Mouse (Mus musculus): Measurements from ENCODE around the gene Zfp36l2. TPM values are rescaled to one million over a fixed set of nuclear protein-coding genes. Genes with fewer than 3 reads are reported as not detected.
"Not testable (repeated sequence)": the region's sequence is repeated elsewhere in the genome, so short reads cannot be mapped to it uniquely, and the experiment has no call there.

Zfp36l2 gene
- polyA plus RNA-seq, 1 experiment from 2014 or later, result 4.2 TPM

- no peak overlapping the region; the same call in 1 of the 2 replicates for H3K9ac ChIP-seq (ENCODE audit: low read depth, low read length)
Measured at GRCm38 (mm10) chr17:84189127-84189854, 1.5 kb upstream of the Zfp36l2 start.

GRCm38 (mm10) chr17:84188374-84188961, 721 bp upstream of the Zfp36l2 start:
- Histone ChIP-seq H3K4me1 (ENCODE audit: control insufficient read depth, insufficient read depth, low read depth, low read length) (peaks cover 17% of the 10 kb centered on the region), H3K9me3 (ENCODE audit: control insufficient read depth, low read length) (no peaks in the 10 kb centered on the region), H3K36me3 (ENCODE audit: control insufficient read depth, insufficient read depth, low read length) (no peaks in the 10 kb centered on the region), H3K27me3 (replicated peaks; ENCODE audit: control insufficient read depth, insufficient read depth, low read length) (peaks cover 8% of the 10 kb centered on the region), H3K4me3 (ENCODE audit: low read length) (peak overlapping the region; percentile 45), H3K9ac (ENCODE audit: low read depth, low read length) (peak overlapping the region; percentile 57), H3K27ac (ENCODE audit: low read depth, low read length) (peak overlapping the region; percentile 89), H3K4me2 (ENCODE audit: low read length) (peak overlapping the region; percentile 94)
- peak; percentile 83 for ATAC-seq
- 3% methylated on average over 37 of the region's 38 CpGs for WGBS

More at GRCm38 (mm10) chr17:84189127-84189854, 1.5 kb upstream of the Zfp36l2 start:
- Histone ChIP-seq H3K4me3 (ENCODE audit: low read length) (no peak overlapping the region), H3K4me2 (ENCODE audit: low read length) (peak overlapping the region; percentile 94), H3K4me1 (ENCODE audit: control insufficient read depth, insufficient read depth, low read depth, low read length) (peaks cover 17% of the 10 kb centered on the region), H3K27me3 (replicated peaks; ENCODE audit: control insufficient read depth, insufficient read depth, low read length) (peaks cover 8% of the 10 kb centered on the region), H3K36me3 (ENCODE audit: control insufficient read depth, insufficient read depth, low read length) (no peaks in the 10 kb centered on the region), H3K9me3 (ENCODE audit: control insufficient read depth, low read length) (no peaks in the 10 kb centered on the region), H3K27ac (ENCODE audit: low read depth, low read length) (peak overlapping the region; percentile 89)
- 81% methylated on average over 5 of the region's 5 CpGs for WGBS
- ATAC-seq, result no peak

GRCm38 (mm10) chr17:84187264-84187663, 483 bp downstream of the Zfp36l2 start:
- not testable (repeated sequence) for H3K9me3 ChIP-seq (ENCODE audit: control insufficient read depth, low read length); H3K36me3 ChIP-seq (ENCODE audit: control insufficient read depth, insufficient read depth, low read length); H3K27me3 ChIP-seq (replicated peaks; ENCODE audit: control insufficient read depth, insufficient read depth, low read length)
- peak overlapping the region; percentile 82 for H3K27ac ChIP-seq (ENCODE audit: low read depth, low read length)
- peak overlapping the region; percentile 94 for H3K4me2 ChIP-seq (ENCODE audit: low read length)
- WGBS, result 0% methylated on average over 10 of the region's 37 CpGs
- peak overlapping the region; percentile 47 for H3K4me3 ChIP-seq (ENCODE audit: low read length)
- peak; percentile 35 for ATAC-seq
- H3K4me1 ChIP-seq (ENCODE audit: control insufficient read depth, insufficient read depth, low read depth, low read length), result peaks cover 17% of the 10 kb centered on the region
- peak overlapping the region; percentile 72 for H3K9ac ChIP-seq (ENCODE audit: low read depth, low read length)

- H3K27ac ChIP-seq (ENCODE audit: low read depth, low read length), result peak overlapping the region; percentile 82
- H3K36me3 ChIP-seq (ENCODE audit: control insufficient read depth, insufficient read depth, low read length), result no peaks in the 10 kb centered on the region
- ATAC-seq, result no peak
- peaks cover 8% of the 10 kb centered on the region for H3K27me3 ChIP-seq (replicated peaks; ENCODE audit: control insufficient read depth, insufficient read depth, low read length)
- H3K9ac ChIP-seq (ENCODE audit: low read depth, low read length), result peak overlapping the region; percentile 72
- peak overlapping the region; percentile 49 for H3K4me2 ChIP-seq (ENCODE audit: low read length)
- peaks cover 17% of the 10 kb centered on the region for H3K4me1 ChIP-seq (ENCODE audit: control insufficient read depth, insufficient read depth, low read depth, low read length)
- 1% methylated on average over 66 of the region's 80 CpGs for WGBS
- peak overlapping the region; percentile 47 for H3K4me3 ChIP-seq (ENCODE audit: low read length)
- no peaks in the 10 kb centered on the region for H3K9me3 ChIP-seq (ENCODE audit: control insufficient read depth, low read length)
Measured at GRCm38 (mm10) chr17:84186451-84187202, 1.1 kb downstream of the Zfp36l2 start.

GRCm38 (mm10) chr17:84185581-84186450, 1.9 kb downstream of the Zfp36l2 start:
- H3K9ac ChIP-seq (ENCODE audit: low read depth, low read length), result peak overlapping the region; percentile 72
- peak overlapping the region; percentile 47 for H3K4me3 ChIP-seq (ENCODE audit: low read length)
- H3K4me1 ChIP-seq (ENCODE audit: control insufficient read depth, insufficient read depth, low read depth, low read length), result peaks cover 17% of the 10 kb centered on the region
- peak overlapping the region; percentile 49 for H3K4me2 ChIP-seq (ENCODE audit: low read length)
- WGBS, result under 1% methylated on average over 100 of the region's 108 CpGs
- H3K36me3 ChIP-seq (ENCODE audit: control insufficient read depth, insufficient read depth, low read length), result no peaks in the 10 kb centered on the region
- peaks cover 8% of the 10 kb centered on the region for H3K27me3 ChIP-seq (replicated peaks; ENCODE audit: control insufficient read depth, insufficient read depth, low read length)
- peak overlapping the region; percentile 82 for H3K27ac ChIP-seq (ENCODE audit: low read depth, low read length)
- no peak for ATAC-seq
- no peaks in the 10 kb centered on the region for H3K9me3 ChIP-seq (ENCODE audit: control insufficient read depth, low read length)

GRCm38 (mm10) chr17:84185011-84185411, 2.7 kb downstream of the Zfp36l2 start:
- ATAC-seq, result no peak
- peak overlapping the region; percentile 49 for H3K4me2 ChIP-seq (ENCODE audit: low read length)
- peaks cover 17% of the 10 kb centered on the region for H3K4me1 ChIP-seq (ENCODE audit: control insufficient read depth, insufficient read depth, low read depth, low read length)
- H3K27ac ChIP-seq (ENCODE audit: low read depth, low read length), result peak overlapping the region; percentile 41
- peak overlapping the region; percentile 47 for H3K4me3 ChIP-seq (ENCODE audit: low read length)
- H3K36me3 ChIP-seq (ENCODE audit: control insufficient read depth, insufficient read depth, low read length), result no peaks in the 10 kb centered on the region
- H3K9me3 ChIP-seq (ENCODE audit: control insufficient read depth, low read length), result no peaks in the 10 kb centered on the region
- H3K27me3 ChIP-seq (replicated peaks; ENCODE audit: control insufficient read depth, insufficient read depth, low read length), result peaks cover 8% of the 10 kb centered on the region
- 8% methylated on average over 7 of the region's 7 CpGs for WGBS
- peak overlapping the region; percentile 54 for H3K9ac ChIP-seq (ENCODE audit: low read depth, low read length)

GRCm38 (mm10) chr17:84183291-84183781, 4.4 kb downstream of the Zfp36l2 start:
- peak; percentile 25; the same call in 1 of the 2 replicates for ATAC-seq
- no peaks in the 10 kb centered on the region for H3K9me3 ChIP-seq (ENCODE audit: control insufficient read depth, low read length)
- 9% methylated on average over 12 of the region's 12 CpGs for WGBS
- peak overlapping the region; percentile 5 for H3K4me3 ChIP-seq (ENCODE audit: low read length)
- peak overlapping the region; percentile 49 for H3K27ac ChIP-seq (ENCODE audit: low read depth, low read length)
- peaks cover 4% of the 10 kb centered on the region for H3K27me3 ChIP-seq (replicated peaks; ENCODE audit: control insufficient read depth, insufficient read depth, low read length)
- peaks cover 7% of the 10 kb centered on the region for H3K4me1 ChIP-seq (ENCODE audit: control insufficient read depth, insufficient read depth, low read depth, low read length)
- H3K9ac ChIP-seq (ENCODE audit: low read depth, low read length), result no peak overlapping the region
- H3K4me2 ChIP-seq (ENCODE audit: low read length), result peak overlapping the region; percentile 44
- no peaks in the 10 kb centered on the region for H3K36me3 ChIP-seq (ENCODE audit: control insufficient read depth, insufficient read depth, low read length)

Measured in hindbrain, embryonic 16.5 days (tissue).